Mouse (Mus musculus): ENCODE data around the gene Cep78.
A peak's percentile ranks its signal among the peaks of the same experiment; 100 is the strongest.

Gene Cep78

DNA sequence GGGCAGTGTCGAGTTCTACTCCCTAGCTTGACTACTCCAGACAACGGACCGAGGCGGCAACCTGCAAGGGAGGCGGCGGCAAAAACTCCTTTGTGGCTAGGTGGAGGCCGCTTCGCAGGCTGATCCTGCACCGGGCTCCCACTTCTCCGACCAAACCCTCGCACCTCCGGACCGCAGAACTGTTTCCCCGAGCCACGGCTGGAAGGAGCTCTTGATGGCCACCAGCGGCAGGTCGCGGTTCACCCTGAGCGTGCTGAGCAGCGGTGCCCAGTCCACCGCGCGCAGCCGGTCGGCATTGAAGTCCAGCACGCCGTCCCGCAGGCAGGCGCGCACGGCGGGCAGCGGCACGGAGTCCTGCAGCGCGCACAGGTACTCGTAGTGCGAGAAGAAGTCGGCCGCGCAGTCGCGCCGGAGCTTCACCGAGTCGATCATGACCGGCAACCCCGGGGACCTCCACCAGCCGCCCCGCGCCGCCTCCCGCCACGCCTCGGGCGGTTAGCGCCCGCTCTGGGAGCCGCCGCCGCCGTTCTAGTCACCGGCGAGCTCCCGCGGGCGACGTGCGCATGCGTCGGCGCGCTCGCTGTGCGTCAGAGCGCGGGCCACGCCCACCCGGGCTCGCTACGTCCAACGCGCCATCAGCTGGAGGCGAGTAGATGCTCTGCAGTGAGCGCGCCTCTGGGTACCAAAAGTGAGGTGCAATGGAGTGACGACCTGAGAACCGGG is at the start of gene Cep78:
Cep78 (minus strand) TSS at position 541 of the 723 bp plus-strand sequence.
- DNase-seq, result peak; percentile 92

DNA sequence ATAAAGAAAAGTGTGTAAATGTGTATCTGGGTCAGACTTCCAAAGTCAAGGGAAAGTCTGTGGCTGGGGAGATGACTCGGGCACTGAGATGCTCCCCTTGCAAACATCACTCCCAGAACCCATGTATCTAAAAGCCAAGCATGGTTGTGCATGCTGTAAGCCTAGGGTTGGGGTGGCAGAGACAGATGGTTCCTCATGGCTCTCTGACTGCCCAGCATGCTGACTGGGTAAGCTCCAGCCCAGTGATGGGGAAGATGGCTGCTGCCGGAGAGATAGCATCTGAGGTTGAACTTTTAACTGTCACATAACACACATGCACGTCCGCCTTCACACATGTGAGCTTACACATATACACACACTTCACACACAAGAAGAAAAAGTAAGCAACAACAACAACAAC is 46.5 kb upstream of the Cep78 start:
- DNase-seq, result no peak

DNA sequence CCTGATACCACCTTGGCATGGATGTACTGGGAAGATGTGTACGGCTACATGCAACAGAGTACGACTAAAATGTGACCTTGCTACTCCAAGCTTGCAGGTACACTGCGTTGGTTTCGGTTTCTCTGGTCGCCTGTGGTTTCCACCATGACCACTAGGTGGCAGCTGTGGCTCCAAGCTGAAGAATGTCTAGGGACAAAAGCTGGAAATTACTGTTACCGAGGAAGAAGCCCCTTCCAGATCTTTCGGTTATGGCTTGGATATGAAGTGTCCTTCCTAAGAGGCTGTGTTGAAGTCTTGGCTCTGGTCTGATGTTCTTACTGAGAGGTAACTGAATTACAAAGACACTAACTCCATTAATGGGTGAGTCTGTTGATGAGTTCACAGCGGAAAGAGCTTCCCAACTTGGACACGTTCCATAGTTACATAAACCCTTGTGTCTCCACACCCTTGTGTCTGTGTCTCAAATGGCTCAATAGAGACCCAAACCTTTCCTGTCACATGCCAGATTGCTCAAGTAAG is 44.5 kb upstream of the Cep78 start:
- DNase-seq, result peak; percentile 43

DNA sequence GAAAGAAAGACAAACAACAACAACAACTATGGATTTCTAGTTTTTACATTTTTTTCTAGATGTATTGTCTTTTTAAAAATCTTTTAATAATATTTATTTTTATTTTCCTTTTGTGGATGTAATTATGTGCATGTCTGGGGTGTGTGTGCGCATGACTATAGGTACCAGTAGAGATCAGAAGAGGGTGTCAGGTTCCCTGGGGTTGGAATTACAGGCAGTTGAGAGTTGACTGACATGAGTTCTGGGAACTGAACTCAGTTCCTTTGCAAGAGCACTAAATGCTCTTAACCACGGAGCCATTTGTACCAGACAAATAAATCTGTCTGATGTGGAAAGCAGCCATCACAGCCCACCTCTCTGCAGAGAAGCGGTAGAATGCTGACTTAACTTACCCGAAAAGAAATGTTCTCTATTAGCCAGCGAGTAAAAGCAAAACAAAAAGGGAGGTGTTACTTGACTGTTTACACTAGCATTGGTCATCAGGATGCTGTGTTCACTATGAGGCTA is 44.0 kb upstream of the Cep78 start:
- no peak for DNase-seq

DNA sequence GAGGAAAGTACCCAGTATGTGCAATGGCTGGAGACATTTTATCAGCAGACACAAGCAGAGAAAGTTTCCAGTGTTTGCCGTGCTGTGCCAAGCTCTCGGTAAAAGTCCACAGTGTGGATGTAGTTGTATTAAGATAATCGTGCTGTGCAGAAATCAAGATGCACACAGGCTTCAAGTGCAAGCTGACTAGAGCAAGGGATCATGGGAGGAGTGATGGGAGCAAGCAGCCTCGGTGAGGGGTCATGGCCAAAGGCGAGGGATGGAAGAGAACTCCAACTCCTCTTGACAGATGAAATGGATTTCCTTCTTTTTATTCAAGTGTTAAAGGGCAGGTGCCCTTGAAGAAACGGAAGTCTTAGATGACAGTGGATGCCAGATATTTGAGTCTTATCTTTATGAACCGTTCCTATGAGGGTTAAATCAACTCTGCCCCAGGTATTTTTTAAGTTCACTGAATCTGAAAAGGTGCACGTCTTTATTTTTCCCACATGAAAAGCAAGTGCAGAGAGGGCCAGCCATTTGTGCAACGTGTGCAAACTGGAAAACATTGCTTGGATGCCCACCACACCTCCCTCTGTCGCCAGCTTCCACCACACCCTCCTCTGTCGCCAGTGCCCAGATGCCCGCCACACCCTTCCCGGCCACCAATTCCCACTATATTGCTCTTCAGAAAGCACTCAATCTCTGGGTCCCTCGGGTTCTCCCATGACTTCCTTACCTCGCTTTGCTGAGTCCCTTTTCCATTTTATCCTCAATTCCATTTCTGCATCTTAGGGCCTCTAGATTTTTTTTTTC is 43.3 kb upstream of the Cep78 start:
- DNase-seq, result no peak

DNA sequence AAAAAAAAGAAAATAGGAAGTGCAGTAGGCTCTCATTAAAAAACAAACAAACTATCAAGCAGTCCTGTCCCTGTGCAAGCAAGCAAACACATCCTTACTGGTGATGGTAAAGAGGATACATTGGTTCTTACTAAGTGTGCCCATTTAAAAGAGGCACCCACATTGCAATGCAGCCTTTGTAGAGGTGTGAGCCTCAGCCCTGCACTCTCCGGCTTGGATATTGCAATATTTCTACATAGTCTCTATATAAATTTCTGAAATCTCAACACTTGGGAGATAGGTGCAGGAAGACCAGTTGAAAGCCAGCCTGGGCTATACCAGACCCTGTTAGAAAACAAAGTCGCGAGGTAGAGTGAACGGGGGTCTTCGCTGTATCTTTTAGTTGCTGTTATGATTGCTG is 41.5 kb upstream of the Cep78 start:
- DNase-seq, result no peak

DNA sequence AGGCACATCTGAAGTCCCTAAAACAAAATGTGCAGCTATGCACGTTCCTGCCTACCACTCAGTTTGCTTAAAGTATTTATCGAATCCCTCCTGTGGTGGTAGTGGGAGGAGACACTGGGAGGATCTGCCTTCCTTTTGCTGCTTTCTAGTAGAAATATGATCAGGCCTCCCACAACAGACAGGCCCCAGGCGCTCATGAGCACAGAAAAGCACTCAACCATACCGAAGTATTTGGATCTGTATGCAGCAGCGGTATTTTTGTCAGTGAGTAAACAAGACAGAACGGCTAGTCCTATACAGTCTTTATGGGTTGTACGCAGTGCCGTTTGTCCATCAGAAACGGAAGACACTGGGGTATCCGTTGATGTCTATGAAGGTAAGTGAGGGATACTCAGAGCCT is 37.4 kb upstream of the Cep78 start:
- no peak for DNase-seq

DNA sequence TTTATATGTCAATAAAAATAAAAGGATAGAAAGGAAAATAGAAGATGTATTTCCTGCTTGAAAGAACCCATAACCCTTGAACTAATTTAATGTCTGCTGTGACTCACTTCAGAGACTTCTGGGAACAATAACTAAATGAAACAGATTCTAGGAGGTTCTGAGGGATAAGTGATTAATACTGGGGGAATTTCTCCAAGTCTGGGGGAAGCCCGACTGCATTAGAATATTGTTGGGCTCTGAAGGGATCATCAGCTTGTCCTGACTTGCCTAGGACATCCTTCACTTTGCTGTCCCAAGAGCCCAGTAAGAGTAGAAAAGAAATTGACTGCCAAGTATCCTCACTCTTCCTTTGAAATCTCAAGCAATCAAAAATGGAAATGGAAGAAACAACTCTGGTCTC is 31.4 kb upstream of the Cep78 start:
- no peak for DNase-seq

DNA sequence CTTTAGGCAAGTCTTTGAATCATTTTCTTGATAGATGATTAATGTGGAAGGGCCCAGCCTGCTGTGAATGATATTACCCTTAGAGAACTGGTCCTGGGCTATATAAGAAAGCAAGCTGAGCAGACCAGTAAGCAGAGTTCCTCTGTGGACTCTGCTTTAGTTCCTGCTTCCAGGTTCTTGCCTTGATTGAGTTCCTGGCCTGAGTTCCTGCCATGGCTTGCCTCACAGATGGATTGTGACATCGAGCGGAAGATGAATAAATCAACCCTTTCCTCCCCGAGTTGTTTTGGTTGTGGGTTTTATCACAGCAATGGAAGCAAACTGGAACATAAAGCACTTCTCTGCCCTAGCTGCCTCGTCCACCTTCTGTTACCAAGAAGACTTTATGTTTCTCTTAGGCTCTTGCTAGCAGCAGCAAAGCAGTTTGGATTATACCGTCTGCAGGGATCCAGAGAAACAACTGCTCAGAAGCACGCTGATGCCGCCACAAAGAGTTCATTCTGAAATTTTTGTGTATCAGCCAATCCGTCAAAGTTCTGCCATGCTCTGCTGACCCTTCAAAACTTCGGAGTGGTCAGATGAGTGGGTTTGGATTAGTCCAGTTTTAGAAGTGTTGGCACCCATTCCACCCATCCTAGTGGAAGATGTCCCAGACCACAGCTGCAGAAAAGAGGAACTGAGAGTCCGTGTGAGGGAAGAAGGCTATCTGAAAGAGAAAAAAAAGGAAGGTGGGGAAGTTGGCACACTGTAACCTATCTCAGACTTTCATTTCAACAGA is 30.6 kb upstream of the Cep78 start:
- DNase-seq, result no peak

DNA sequence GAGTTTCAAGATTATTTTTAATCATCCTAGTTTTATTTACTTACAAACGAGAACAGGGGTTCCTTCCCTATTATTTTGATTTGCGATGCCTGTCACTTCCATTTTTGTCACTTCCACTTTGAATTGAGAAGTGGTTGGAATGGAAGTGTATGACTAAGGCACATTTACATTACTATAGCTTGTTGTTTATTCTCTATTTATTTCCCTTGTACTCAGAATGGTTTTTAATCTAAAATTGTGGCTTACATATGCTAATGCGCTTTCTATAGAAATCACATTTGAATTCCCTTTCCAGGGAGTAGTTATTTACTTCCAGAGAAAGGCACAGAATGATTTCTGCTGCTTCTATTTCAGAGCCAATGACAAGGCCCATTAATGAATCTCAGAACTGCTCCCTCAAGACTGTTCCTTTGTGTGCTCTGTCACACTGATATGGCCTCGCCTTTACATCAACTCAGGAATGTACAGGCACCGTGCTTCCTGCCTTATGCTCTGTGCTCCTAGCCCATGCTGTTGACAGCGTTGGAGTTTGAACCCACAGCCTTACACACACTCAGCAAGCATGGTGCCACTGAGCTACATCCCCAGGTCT is 25.1 kb upstream of the Cep78 start:
- no peak for DNase-seq

DNA sequence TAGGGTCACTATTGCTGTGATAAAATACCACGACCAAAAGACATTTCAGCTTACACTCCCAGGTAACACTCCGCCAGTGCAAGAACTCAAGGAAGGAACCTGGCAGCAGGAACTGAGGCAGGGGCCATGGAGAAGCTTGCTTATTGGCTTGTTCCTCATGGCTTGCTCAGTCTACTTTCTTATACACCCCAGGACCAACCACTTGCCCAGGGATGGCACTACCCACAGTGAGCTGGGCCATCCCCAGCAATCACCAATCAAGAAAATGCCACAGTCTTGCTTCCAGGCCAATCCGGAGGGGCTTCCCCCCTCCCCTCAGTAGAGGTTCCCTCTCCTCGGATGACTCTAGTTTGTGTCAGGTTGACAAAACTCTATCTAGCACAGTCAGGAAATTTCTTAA is 24.3 kb upstream of the Cep78 start:
- no peak for DNase-seq

DNA sequence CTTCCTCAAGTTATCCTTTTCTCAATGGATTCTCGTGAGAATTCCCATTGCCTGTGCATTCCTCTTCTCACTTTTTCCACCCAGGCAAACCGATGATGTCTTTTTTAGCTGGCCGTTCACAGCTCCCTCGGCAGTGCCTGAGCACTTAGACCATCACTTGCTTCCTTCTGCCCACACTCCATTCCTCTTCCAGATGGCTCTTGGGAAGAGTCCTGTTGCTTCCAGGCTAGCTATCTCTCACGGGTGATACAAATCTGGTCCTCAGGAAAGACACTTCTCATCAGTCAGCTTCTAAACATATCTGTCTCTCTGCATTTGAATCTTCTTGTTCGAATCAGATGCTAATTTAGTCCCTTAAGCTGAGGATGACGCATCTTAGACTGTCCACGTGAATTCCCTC is 22.3 kb upstream of the Cep78 start:
- DNase-seq, result no peak

DNA sequence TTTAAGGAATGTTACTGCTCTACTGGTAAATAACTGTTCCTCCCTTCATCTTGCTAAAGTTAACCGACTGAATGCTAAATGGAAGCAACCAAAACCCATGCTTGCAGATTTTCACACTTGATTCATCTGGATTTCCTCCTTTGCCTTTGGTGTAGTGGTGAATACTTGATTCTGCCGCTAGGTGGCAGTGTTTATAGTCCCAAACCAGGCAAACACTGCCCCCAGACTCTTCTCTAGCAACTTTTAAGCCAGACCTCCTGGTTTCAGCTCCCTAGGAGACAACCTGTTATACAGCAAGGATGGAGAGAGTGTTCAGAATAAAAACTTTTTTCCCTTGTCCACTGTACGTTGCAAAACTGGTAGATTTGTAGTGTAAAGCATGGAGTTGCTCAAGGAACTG is 13.4 kb upstream of the Cep78 start:
- peak; percentile 65 for DNase-seq

DNA sequence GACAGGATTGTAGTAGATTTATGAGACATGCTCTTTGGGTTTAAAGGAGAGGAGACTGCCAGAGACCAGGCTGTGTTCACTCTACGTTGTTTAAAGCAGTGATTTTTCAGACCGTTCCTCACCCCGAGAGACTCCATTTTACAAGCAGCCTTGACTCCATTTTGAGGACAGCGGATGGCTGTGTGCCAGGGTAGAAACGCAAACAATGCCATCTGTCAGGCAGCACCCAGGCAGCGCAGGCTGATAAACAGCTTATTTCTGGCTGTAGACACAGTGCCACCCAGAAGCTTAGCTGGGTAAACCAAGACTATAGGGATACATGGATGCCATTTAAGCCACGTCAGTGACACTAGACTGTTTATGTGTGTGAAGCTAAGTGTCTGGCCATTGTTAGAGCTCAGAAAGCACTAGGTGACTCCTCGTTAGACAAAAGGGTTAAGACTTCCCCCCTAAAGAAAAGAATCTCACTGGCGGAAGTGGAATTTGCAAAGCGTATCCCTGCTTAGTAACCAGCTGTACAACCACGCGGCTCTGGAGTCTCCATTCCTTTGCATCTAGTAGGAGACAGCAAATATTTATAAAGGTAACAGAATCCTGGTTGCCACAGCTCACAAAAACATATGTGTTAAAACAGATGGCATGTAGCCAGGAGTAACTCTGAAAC is 12.2 kb upstream of the Cep78 start:
- no peak for DNase-seq

DNA sequence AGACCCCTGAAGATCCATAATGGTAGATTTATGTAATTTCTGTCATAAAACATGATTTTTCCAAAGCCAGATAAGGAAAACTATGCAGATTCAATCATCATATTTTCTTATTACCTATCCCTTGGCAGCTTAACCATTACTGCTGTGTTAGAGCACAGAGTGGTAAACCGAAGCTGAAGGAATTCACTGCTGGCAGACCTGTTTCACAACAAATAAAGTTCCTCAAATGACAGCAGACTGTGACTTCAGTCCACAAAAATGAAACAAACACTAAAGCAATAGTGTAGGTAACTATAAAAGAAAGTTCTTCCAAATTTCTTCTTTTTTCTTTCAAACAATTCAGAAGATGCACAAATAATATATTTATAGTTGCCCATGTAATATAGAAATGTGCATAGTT is 5.3 kb upstream of the Cep78 start:
- no peak for DNase-seq

DNA sequence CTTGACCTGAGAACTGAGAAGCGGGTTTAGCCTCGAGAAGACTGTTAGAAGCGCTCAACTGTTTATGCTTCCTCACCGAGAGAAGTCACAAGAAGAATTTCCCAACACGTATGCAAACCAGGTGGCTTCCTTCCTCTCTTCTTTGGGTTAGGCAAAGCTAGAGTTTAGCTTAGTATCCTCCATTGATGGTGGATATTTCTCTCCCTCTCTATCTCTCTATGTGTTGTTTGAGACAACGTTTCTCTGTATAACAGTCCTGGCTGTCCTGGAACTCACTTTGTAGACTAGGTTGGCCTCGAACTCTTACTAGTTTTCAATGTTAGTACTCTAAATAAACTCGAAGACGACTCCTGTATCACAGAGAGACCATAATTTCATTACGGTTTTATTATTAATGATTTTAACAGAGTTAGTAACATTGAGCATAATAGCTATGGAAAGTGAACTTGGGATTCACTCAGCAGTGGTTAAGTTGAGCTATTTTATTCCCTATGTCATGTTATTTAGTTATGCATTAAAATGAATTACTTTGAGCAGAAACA is 454 bp upstream of the Cep78 start:
- DNase-seq, result no peak

DNA sequence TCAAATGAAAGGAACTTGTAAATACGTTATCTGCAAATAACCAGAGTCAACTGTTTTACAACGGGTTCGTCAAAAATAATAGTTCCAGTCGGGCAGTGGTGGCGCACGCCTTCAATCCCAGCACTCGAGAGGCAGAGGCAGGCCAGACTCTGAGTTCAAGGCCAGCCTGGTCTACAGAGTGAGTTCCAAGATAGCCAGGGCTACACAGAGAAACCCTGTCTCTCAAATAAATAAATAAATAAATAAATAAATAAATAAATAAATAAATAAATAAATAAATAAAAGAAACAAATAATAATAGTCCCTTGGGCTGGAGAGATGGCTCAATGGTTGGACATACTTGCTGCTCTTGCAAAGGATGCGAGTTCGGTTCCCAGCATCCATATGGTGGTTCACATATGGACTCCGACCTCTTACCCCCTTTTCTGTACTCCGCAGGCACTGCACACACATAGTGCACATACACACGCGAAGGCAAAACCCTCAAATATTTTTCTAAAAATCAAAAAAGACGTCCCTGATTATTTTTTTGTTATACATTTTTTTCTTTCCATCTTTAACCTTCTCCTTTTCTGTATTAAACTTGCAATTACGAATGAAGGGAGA is 947 bp downstream of the Cep78 start:
- no peak for DNase-seq

DNA sequence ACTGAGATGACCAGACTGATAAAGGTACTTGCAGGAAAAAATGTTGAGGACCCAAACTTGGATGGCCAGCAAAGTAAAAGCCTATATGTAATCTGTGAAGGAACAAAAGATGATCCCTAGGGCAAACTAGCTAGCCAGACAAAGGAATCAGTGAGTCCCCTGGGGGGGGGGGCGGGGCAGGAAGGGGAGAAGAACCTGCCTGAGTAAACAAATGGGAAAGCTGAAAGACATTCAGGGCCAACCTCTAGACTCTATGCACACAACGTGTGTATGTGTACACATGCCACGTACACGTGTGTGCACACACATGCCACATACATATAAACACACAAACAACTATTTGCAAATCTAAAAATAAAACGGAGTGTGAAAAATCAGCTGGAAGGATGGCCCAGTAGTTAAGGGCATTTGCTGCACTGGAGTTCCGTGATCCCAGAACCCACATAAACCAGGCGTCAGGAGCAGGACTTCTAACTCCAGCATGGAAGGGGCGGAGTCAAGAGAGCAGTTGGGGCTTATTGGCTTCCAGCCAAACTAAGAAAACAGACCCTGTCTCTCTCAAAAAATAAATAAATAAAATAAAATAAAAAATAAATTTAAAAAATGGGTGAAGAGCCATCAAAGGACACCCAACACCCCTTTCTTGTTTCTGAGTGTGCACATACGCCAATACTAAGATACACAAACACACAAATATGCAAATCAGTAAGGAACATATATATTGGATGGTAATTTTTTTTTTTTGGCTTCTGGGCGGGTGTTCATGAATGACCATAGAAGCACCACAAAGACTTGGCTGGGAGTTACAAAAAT is 1.7 kb downstream of the Cep78 start:
- DNase-seq, result no peak

DNA sequence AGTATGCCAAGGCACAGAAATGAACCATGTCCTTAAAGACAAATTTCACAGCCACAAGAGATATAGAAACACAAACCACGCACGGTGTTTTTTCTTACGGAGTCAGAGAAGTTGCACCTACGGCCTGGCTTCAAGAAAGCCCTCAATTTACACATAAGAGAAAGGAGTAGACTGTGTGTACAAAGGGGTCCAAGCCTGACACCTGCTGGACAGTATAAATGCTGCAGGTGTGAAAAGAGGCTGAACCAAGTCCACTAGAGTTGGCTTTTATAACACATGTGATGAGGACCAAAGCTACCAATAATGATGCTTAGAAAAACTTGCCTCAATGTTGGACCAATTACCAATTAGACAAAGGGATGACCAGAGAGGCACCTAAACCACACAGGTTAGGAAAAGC is 2.9 kb downstream of the Cep78 start:
- DNase-seq, result peak; percentile 67

DNA sequence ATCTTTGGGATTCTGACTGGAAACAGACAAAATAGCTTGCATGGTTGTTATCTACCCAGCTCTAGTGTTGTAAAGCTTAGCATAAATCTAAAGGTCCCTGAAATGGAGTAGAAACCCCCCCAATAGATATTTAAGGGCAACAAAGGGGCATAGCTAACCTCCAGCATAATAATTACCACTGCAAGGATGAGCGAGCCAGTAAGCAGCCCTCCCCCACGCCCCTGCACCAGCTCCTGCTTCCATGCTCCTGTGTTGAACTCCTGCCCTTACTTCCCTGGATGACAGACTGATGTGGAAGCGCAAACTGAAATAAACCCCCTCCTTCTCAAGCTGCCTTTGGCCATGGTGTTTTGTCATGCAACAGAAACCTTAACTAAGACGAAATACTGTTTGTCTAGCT is 11.4 kb downstream of the Cep78 start:
- no peak for DNase-seq

DNA sequence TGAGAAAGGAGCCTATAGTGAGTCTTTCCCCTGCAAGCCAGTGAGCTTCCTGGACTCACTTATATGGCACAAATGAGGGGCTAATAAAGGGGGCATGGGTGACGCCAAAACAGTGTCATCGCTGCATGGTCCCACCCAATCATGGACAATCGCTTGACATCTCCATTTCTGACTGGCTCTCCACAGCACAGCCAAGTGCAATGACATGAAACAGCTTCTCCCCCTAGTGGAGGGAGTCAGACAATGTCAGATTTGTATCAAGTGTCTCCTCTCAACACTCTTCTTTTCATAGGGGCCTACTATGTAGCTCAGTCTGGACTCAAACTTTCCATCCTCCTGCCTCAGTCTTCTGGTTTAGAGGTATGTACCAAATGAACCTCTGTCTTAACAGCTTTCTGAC is 19.7 kb downstream of the Cep78 start:
- DNase-seq, result peak; percentile 21
